Mouse (Mus musculus): ENCODE data around the gene Itih1. TPM values are rescaled to one million over a fixed set of nuclear protein-coding genes. Genes with fewer than 3 reads are reported as not detected.

Itih1 gene
- polyA plus RNA-seq, 1 experiment from 2014 or later: 101 TPM

- no peaks in the 10 kb centered on the region for H3K27me3 ChIP-seq (ENCODE audit: control insufficient read depth, insufficient read depth, low read depth, low read length)
- no peak overlapping the region for H3K9ac ChIP-seq (ENCODE audit: low read depth, low read length)
- no peak overlapping the region for H3K4me2 ChIP-seq (ENCODE audit: low read depth, low read length)
- H3K9me3 ChIP-seq (replicated peaks; ENCODE audit: control insufficient read depth, low read length): no peaks in the 10 kb centered on the region
- ATAC-seq (ENCODE audit: low read depth): no peak
- no peak overlapping the region for H3K4me3 ChIP-seq (ENCODE audit: low read depth, low read length)
- no peak overlapping the region for H3K27ac ChIP-seq (ENCODE audit: low read length)
- WGBS (ENCODE audit: insufficient replicate concordance): 60% methylated on average over 5 of the region's 5 CpGs
- no peaks in the 10 kb centered on the region for H3K36me3 ChIP-seq (ENCODE audit: control insufficient read depth, insufficient read depth)
- no peaks in the 10 kb centered on the region; the same call in 1 of the 2 replicates for H3K4me1 ChIP-seq (ENCODE audit: control insufficient read depth, low read depth, low read length)
These were observed 29.7 kb downstream of the Itih1 start for GRCm38 (mm10) chr14:30913404-30913803.

DNA sequence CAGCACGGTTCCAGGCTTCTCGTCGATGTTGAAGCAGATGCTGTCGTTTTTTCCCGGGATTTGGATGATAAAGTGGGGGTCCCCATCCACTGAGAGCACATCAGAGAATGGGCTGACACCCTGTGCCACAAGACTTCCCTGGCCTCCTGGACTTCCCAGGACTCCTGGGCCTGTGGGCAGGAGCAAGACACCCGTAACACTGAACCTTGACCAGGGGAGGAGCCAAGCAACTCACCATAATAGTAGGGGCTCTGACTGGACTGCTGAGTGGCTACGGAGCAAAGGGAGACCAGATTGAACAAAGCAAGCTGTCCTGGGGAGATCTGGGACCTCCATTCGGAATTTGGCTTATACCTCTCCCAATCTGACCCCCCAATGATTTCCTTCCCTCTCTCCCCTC, 30.4 kb downstream of the Itih1 start:
- Histone ChIP-seq H3K4me1 (ENCODE audit: control insufficient read depth, low read depth, low read length) (no peaks in the 10 kb centered on the region; the same call in 1 of the 2 replicates), H3K4me2 (ENCODE audit: low read depth, low read length) (no peak overlapping the region), H3K36me3 (ENCODE audit: control insufficient read depth, insufficient read depth) (no peaks in the 10 kb centered on the region), H3K27ac (ENCODE audit: low read length) (no peak overlapping the region), H3K27me3 (ENCODE audit: control insufficient read depth, insufficient read depth, low read depth, low read length) (no peaks in the 10 kb centered on the region), H3K9ac (ENCODE audit: low read depth, low read length) (no peak overlapping the region), H3K9me3 (replicated peaks; ENCODE audit: control insufficient read depth, low read length) (no peaks in the 10 kb centered on the region), H3K4me3 (ENCODE audit: low read depth, low read length) (no peak overlapping the region)
- 62% methylated on average over 8 of the region's 8 CpGs for WGBS (ENCODE audit: insufficient replicate concordance)
- no peak for ATAC-seq (ENCODE audit: low read depth)

DNA sequence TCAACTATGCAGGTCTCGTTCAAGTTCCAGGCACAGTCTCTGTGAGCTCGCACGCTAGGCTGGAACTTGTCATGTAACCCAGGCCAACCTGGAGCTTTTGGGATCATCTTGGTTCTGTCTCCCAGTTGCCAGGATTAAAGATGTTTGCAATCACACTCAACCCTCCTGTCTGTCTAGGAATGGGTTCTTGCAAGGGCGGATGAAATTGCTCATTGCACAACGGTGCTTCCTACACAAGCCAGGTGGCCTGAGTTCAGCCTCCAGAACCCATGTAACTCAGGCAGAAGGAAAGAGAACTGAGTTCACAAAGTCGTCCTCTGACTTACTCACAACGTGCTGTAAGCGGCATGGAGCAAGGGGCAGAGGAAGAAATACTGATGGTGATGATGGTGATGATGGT, 31.9 kb downstream of the Itih1 start:
- no peaks in the 10 kb centered on the region for H3K27me3 ChIP-seq (ENCODE audit: control insufficient read depth, insufficient read depth, low read depth, low read length)
- no peak overlapping the region for H3K27ac ChIP-seq (ENCODE audit: low read length)
- no peaks in the 10 kb centered on the region; the same call in 1 of the 2 replicates for H3K4me1 ChIP-seq (ENCODE audit: control insufficient read depth, low read depth, low read length)
- WGBS (ENCODE audit: insufficient replicate concordance): 78% methylated on average over 8 of the region's 8 CpGs
- no peak for ATAC-seq (ENCODE audit: low read depth)
- no peak overlapping the region for H3K4me2 ChIP-seq (ENCODE audit: low read depth, low read length)
- no peaks in the 10 kb centered on the region for H3K36me3 ChIP-seq (ENCODE audit: control insufficient read depth, insufficient read depth)
- H3K9ac ChIP-seq (ENCODE audit: low read depth, low read length): no peak overlapping the region
- no peak overlapping the region for H3K4me3 ChIP-seq (ENCODE audit: low read depth, low read length)
- H3K9me3 ChIP-seq (replicated peaks; ENCODE audit: control insufficient read depth, low read length): no peaks in the 10 kb centered on the region

GRCm38 (mm10) chr14:30907814-30908265, 35.2 kb downstream of the Itih1 start:
- Histone ChIP-seq H3K36me3 (ENCODE audit: control insufficient read depth, insufficient read depth) (no peaks in the 10 kb centered on the region), H3K4me1 (ENCODE audit: control insufficient read depth, low read depth, low read length) (no peaks in the 10 kb centered on the region; the same call in 1 of the 2 replicates), H3K4me3 (ENCODE audit: low read depth, low read length) (no peak overlapping the region), H3K4me2 (ENCODE audit: low read depth, low read length) (no peak overlapping the region), H3K9ac (ENCODE audit: low read depth, low read length) (no peak overlapping the region), H3K9me3 (replicated peaks; ENCODE audit: control insufficient read depth, low read length) (no peaks in the 10 kb centered on the region), H3K27me3 (ENCODE audit: control insufficient read depth, insufficient read depth, low read depth, low read length) (no peaks in the 10 kb centered on the region), H3K27ac (ENCODE audit: low read length) (peak overlapping the region; percentile 27; the same call in 1 of the 2 replicates)
- WGBS (ENCODE audit: insufficient replicate concordance): 39% methylated on average over 3 of the region's 3 CpGs
- ATAC-seq (ENCODE audit: low read depth): peak; percentile 88

- no peaks in the 10 kb centered on the region for H3K9me3 ChIP-seq (replicated peaks; ENCODE audit: control insufficient read depth, low read length)
- ATAC-seq (ENCODE audit: low read depth): no peak
- 73% methylated on average over 6 of the region's 6 CpGs for WGBS (ENCODE audit: insufficient replicate concordance)
- no peak overlapping the region for H3K9ac ChIP-seq (ENCODE audit: low read depth, low read length)
- H3K4me2 ChIP-seq (ENCODE audit: low read depth, low read length): no peak overlapping the region
- no peaks in the 10 kb centered on the region; the same call in 1 of the 2 replicates for H3K36me3 ChIP-seq (ENCODE audit: control insufficient read depth, insufficient read depth)
- no peaks in the 10 kb centered on the region for H3K27me3 ChIP-seq (ENCODE audit: control insufficient read depth, insufficient read depth, low read depth, low read length)
- H3K27ac ChIP-seq (ENCODE audit: low read length): no peak overlapping the region
- no peaks in the 10 kb centered on the region; the same call in 1 of the 2 replicates for H3K4me1 ChIP-seq (ENCODE audit: control insufficient read depth, low read depth, low read length)
- no peak overlapping the region for H3K4me3 ChIP-seq (ENCODE audit: low read depth, low read length)
These were observed 37.1 kb downstream of the Itih1 start for GRCm38 (mm10) chr14:30906001-30906400.

DNA sequence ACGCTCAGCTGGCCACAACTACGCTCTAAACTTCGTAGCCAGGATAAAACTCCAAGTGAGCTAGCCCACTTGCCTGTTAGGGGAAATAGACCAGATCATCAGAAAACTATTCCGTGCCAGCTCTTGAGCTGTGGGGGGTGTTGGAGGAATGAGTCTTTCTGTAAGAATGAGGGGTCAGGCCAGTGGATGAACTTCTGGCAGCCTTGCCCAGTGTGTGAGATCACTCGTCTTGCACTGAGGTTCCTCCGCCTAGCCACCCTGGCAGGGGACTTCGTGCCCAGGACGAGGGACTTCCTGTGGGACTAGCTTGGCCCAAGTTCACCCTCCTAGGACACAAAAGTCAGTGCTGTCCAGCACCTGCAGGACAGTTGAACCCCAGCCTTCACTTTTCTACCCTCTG, 38.8 kb downstream of the Itih1 start:
- Histone ChIP-seq H3K9ac (ENCODE audit: low read depth, low read length) (no peak overlapping the region), H3K4me3 (ENCODE audit: low read depth, low read length) (no peak overlapping the region), H3K9me3 (replicated peaks; ENCODE audit: control insufficient read depth, low read length) (no peaks in the 10 kb centered on the region), H3K4me1 (ENCODE audit: control insufficient read depth, low read depth, low read length) (no peaks in the 10 kb centered on the region; the same call in 1 of the 2 replicates), H3K27me3 (ENCODE audit: control insufficient read depth, insufficient read depth, low read depth, low read length) (no peaks in the 10 kb centered on the region), H3K27ac (ENCODE audit: low read length) (no peak overlapping the region), H3K36me3 (ENCODE audit: control insufficient read depth, insufficient read depth) (no peaks in the 10 kb centered on the region; the same call in 1 of the 2 replicates), H3K4me2 (ENCODE audit: low read depth, low read length) (no peak overlapping the region)
- WGBS (ENCODE audit: insufficient replicate concordance): 62% methylated on average over 8 of the region's 8 CpGs
- ATAC-seq (ENCODE audit: low read depth): no peak

GRCm38 (mm10) chr14:30903036-30903435, 40.1 kb downstream of the Itih1 start:
- Histone ChIP-seq H3K4me2 (ENCODE audit: low read depth, low read length) (no peak overlapping the region), H3K36me3 (ENCODE audit: control insufficient read depth, insufficient read depth) (no peaks in the 10 kb centered on the region; the same call in 1 of the 2 replicates), H3K9me3 (replicated peaks; ENCODE audit: control insufficient read depth, low read length) (no peaks in the 10 kb centered on the region), H3K9ac (ENCODE audit: low read depth, low read length) (no peak overlapping the region), H3K4me3 (ENCODE audit: low read depth, low read length) (no peak overlapping the region), H3K4me1 (ENCODE audit: control insufficient read depth, low read depth, low read length) (no peaks in the 10 kb centered on the region; the same call in 1 of the 2 replicates), H3K27ac (ENCODE audit: low read length) (no peak overlapping the region), H3K27me3 (ENCODE audit: control insufficient read depth, insufficient read depth, low read depth, low read length) (no peaks in the 10 kb centered on the region)
- 33% methylated on average over 3 of the region's 3 CpGs for WGBS (ENCODE audit: insufficient replicate concordance)
- ATAC-seq (ENCODE audit: low read depth): no peak

DNA sequence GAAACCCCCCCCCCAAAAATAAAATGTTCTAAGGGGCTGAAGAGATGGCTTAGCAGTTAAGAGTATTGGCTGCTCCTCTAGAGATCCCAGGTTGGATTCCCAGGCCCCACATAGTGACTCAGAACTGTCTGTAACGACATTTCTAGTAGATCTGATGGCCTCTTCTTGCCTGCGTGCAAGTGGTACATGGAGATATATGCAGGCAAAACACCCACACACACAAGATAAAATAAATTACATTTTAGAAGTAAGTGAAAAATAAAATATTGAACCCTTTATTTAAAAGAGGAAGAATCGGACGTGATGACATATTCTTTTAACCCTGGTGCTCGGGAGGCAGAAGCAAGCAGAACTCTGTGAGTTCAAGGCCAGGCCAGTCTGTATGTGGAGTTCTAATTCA, 40.5 kb downstream of the Itih1 start:
- H3K9ac ChIP-seq (ENCODE audit: low read depth, low read length): no peak overlapping the region
- 50% methylated on average over 5 of the region's 5 CpGs for WGBS (ENCODE audit: insufficient replicate concordance)
- no peaks in the 10 kb centered on the region; the same call in 1 of the 2 replicates for H3K36me3 ChIP-seq (ENCODE audit: control insufficient read depth, insufficient read depth)
- H3K4me3 ChIP-seq (ENCODE audit: low read depth, low read length): no peak overlapping the region
- H3K4me1 ChIP-seq (ENCODE audit: control insufficient read depth, low read depth, low read length): no peaks in the 10 kb centered on the region; the same call in 1 of the 2 replicates
- H3K27me3 ChIP-seq (ENCODE audit: control insufficient read depth, insufficient read depth, low read depth, low read length): no peaks in the 10 kb centered on the region
- H3K4me2 ChIP-seq (ENCODE audit: low read depth, low read length): no peak overlapping the region
- H3K9me3 ChIP-seq (replicated peaks; ENCODE audit: control insufficient read depth, low read length): no peaks in the 10 kb centered on the region
- no peak for ATAC-seq (ENCODE audit: low read depth)
- no peak overlapping the region for H3K27ac ChIP-seq (ENCODE audit: low read length)

- H3K9me3 ChIP-seq (replicated peaks; ENCODE audit: control insufficient read depth, low read length): no peaks in the 10 kb centered on the region
- H3K4me3 ChIP-seq (ENCODE audit: low read depth, low read length): no peak overlapping the region
- no peak for ATAC-seq (ENCODE audit: low read depth)
- no peak overlapping the region for H3K27ac ChIP-seq (ENCODE audit: low read length)
- 40% methylated on average over 3 of the region's 3 CpGs for WGBS (ENCODE audit: insufficient replicate concordance)
- no peaks in the 10 kb centered on the region; the same call in 1 of the 2 replicates for H3K36me3 ChIP-seq (ENCODE audit: control insufficient read depth, insufficient read depth)
- no peak overlapping the region for H3K9ac ChIP-seq (ENCODE audit: low read depth, low read length)
- no peaks in the 10 kb centered on the region for H3K4me1 ChIP-seq (ENCODE audit: control insufficient read depth, low read depth, low read length)
- no peak overlapping the region for H3K4me2 ChIP-seq (ENCODE audit: low read depth, low read length)
- H3K27me3 ChIP-seq (ENCODE audit: control insufficient read depth, insufficient read depth, low read depth, low read length): no peaks in the 10 kb centered on the region
These were observed 43.1 kb downstream of the Itih1 start for GRCm38 (mm10) chr14:30899972-30900371.
